In genomic region chr2:33401217-33401616, GRCm38 (mm10) we compare ENCODE assay signal across 10 mouse cellular contexts. TPM values are rescaled to one million over a fixed set of nuclear protein-coding genes. Genes with fewer than 3 reads are reported as not detected.
A peak's percentile ranks its signal among the peaks of the same experiment; 100 is the strongest.
DNase-seq lines count a peak whose midpoint lies in the region; ATAC-seq lines count a peak whose summit lies in the region.
"Had no signal": no experiment of that assay in that cellular context is flagged by ENCODE, and none has a peak within 500 bp of the region (broad histone marks: within the 10 kb centered on the region; RNA-seq: fewer than 3 reads in every experiment).

No protein-coding gene starts in this region.

- ATAC-seq in kidney, embryonic 16.5 days (ENCODE audit: low FRiP score, low TSS enrichment): no peak
- no peak for ATAC-seq in forebrain, embryonic 12.5 days (ENCODE audit: low FRiP score)

- no peaks in the 10 kb centered on the region for H3K4me1 ChIP-seq in kidney, embryonic 16.5 days (ENCODE audit: insufficient read depth, low read length)
- H3K4me1 ChIP-seq in forebrain, embryonic 12.5 days: no peaks in the 10 kb centered on the region

- H3K27me3 ChIP-seq in kidney, embryonic 16.5 days (ENCODE audit: insufficient read depth, low read length): no peaks in the 10 kb centered on the region
- no peaks in the 10 kb centered on the region for H3K27me3 ChIP-seq in forebrain, embryonic 12.5 days
- H3K27me3 ChIP-seq: megakaryocyte, embryonic 14.5 days had no signal

- H3K4me2 ChIP-seq in kidney, embryonic 16.5 days (replicated peaks; ENCODE audit: low read depth, low read length): no peak overlapping the region
- H3K4me2 ChIP-seq in forebrain, embryonic 12.5 days: no peak overlapping the region

- no peaks in the 10 kb centered on the region for H3K9me3 ChIP-seq in kidney, embryonic 16.5 days (ENCODE audit: low read length)
- H3K9me3 ChIP-seq in forebrain, embryonic 12.5 days: no peaks in the 10 kb centered on the region
- H3K9me3 ChIP-seq: megakaryocyte, embryonic 14.5 days had no signal

- no peak overlapping the region for H3K9ac ChIP-seq in kidney, embryonic 16.5 days (replicated peaks; ENCODE audit: low read length)
- no peak overlapping the region for H3K9ac ChIP-seq in forebrain, embryonic 12.5 days

- H3K36me3 ChIP-seq in kidney, embryonic 16.5 days (ENCODE audit: insufficient read depth, low read length): 0 out of 2 replicates have a peak, but pooled peaks cover 3% of the 10 kb centered on the region
- no peaks in the 10 kb centered on the region for H3K36me3 ChIP-seq in forebrain, embryonic 12.5 days (replicated peaks)

- no peak overlapping the region for H3K27ac ChIP-seq in kidney, embryonic 16.5 days (ENCODE audit: low read length)
- H3K27ac ChIP-seq in forebrain, embryonic 12.5 days: no peak overlapping the region

- 32% methylated on average over 3 of the region's 3 CpGs for WGBS in kidney, embryonic 16.5 days
- WGBS in forebrain, embryonic 12.5 days: 38% methylated on average over 3 of the region's 3 CpGs

- DNase-seq in kidney, adult 18-20 months: peak; percentile 34
- DNase-seq in urinary bladder, postnatal 14 days (ENCODE audit: low spot score): peak; percentile 48
- no peak for DNase-seq in urinary bladder, postnatal 10 days (ENCODE audit: low spot score)
- peak; percentile 74 to 79 for DNase-seq in cerebellum, postnatal 10 days
- DNase-seq in thymus, postnatal 36 days: peak; percentile 22 to 31
- no peak for DNase-seq in right cerebral cortex, postnatal 4 days
- DNase-seq: right cerebral cortex, postnatal 25 days had no signal

- H3K4me3 ChIP-seq in kidney, embryonic 16.5 days (ENCODE audit: low read length): no peak overlapping the region
- H3K4me3 ChIP-seq in forebrain, embryonic 12.5 days (replicated peaks): no peak overlapping the region
- H3K4me3 ChIP-seq: megakaryocyte, embryonic 14.5 days had no signal

RNA-seq across cellular contexts. Expression of gene Zbtb34, which starts 29.9 kb away (rescaled TPM):
- 6.9 and 7.1 TPM in 2 replicates for polyA plus RNA-seq in kidney, embryonic 16.5 days (2015; fragmentation: Nextera tagmentation; extraction: Ambion mirVana)
- 10.4 and 12.4 TPM in 2 replicates for polyA plus RNA-seq in forebrain, embryonic 12.5 days (2016; fragmentation: Nextera tagmentation; extraction: Ambion mirVana)

RNA-seq across cellular contexts. Expression of gene Ralgps1, which starts 29.9 kb away (rescaled TPM):
- 5.2 and 7.1 TPM in 2 replicates for polyA plus RNA-seq in kidney, embryonic 16.5 days (2015; fragmentation: Nextera tagmentation; extraction: Ambion mirVana)
- polyA plus RNA-seq in forebrain, embryonic 12.5 days (2016; fragmentation: Nextera tagmentation; extraction: Ambion mirVana): 23.8 and 28.7 TPM in 2 replicates

Comparison
In these comparisons a context has a peak if more than half of its experiments do, and no peak if none do; other contexts are left out.
1. DNase-seq: peak in kidney, adult 18-20 months (single experiment), urinary bladder, postnatal 14 days (single experiment), cerebellum, postnatal 10 days (2 of 2) and thymus, postnatal 36 days (2 of 2); none in urinary bladder, postnatal 10 days (single experiment) and right cerebral cortex, postnatal 4 days (single experiment).